Mouse (Mus musculus): ENCODE measurements at regions not wholly inside any gene's neighbourhood (a gene's known extent, or its start where the extent isn't known, plus 50 kb on each side); places are given as distances from the start of the nearest gene placed in this dataset.

DNA sequence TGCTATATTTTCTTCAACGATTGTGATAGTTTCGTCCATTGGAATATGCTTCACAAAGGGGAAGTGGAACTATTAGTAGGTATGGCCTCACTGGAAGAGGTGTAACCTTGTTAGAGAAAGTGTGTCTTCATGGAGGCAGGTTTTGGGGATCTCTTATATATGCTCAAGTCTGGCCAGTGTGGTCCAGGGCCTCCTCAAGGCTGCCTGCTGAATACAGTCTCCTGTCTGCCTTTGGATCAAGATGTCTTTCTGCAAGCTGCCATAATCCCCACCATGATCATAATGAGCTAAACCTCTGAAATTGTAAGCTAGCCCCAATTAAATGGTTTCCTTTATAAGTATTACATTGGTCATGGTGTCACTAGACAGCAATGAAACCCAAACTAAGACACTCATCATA lies 384.3 kb downstream of the Btbd3 start:
- no peak for DNase-seq
- intact Hi-C loops (cut with DNase I), result no loop called here

GRCm38 (mm10) chr2:138641335-138641734 lies 385.0 kb downstream of the Btbd3 start:
- intact Hi-C loops (cut with DNase I), result no loop called here
- DNase-seq, result no peak

- intact Hi-C loops (cut with DNase I), result no loop called here
Measured at GRCm38 (mm10) chr2:138648616-138649015, 392.3 kb downstream of the Btbd3 start.

DNA sequence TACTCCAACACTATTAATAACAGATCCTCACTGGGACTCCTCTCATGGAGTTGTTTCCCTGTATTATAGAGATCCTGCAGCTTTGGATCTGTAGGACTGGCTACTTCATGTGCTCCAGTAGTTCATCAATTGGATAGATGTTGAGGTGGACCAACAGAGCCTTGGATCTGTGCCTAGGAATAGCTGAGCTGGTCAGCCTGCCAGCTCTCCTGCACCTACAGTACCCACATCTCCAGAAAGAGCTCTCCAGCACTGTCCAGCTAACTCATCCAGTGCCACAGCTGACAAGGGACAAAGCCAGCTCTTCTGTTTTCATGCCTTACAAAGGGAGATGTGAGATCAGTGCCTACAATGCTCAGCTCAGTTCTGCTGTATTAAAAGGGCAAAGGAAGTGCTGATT lies 403.0 kb downstream of the Btbd3 start:
- no peak for DNase-seq
- intact Hi-C loops (cut with DNase I), result no loop called here

More at GRCm38 (mm10) chr2:138648616-138649015, 392.3 kb downstream of the Btbd3 start:
- DNase-seq, result no peak

GRCm38 (mm10) chr2:138670307-138670706 lies 413.9 kb downstream of the Btbd3 start:
- no peak for DNase-seq
- intact Hi-C loops (cut with DNase I), result no loop called here

DNA sequence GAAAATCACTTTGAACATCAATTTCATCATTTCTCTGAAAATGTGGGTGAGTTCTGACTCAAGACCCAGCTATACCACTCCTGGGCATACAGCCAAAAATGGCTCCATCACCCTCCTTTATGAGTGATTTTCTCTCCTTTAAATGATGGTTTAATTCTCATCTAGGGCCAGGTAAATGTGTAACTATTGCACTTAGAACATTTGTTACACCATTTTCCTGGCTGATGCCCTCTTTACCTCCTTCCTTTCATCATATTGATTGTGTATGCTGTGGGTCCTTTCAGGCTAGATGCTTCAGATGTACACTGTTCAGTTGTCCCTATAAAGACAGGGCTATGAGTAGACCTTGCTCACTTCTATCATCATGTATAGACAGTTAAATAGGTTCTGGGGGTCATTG lies 418.4 kb downstream of the Btbd3 start:
- intact Hi-C loops (cut with DNase I), result no loop called here
- DNase-seq, result no peak

DNA sequence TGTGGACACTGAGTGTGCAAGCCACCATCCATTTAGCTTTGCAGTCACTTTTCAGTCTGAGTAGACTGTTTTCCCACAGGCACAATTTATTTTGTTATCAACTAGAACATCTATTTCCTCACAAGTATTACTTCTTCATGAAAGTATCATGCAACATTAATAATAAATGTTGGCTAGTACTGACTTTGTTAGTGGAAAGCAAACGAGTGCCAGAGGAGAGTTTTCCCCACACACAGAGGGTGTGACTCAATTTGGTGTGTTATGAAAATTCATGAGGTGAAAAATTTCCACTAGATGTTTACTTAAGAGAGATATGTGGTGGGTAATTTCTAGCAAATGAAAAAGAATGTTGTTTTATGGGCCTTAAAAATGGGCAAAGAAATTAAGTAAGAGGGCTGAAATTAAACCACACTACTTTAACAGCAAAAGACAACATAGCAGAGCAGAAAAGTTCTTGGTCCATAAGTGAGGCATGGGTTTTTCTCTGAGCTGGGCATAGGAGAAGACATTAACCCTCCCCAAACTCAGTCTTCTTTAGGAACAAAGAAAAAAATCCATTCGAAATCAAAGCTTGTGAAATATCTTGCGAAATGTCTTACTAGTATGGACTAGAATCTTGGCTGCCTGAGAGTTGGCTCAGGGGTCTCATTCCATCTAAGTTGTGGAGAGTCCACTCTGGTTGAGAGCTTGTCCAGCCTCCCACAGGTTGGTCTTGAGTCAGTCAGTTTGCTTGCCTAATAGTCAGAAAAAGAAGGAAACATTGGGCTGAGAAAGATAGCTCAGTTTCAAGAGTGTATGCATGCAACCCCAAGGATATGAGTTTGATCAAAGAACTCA lies 419.1 kb downstream of the Btbd3 start:
- DNase-seq, result no peak
- intact Hi-C loops (cut with DNase I), result no loop called here

- intact Hi-C loops (cut with DNase I), result no loop called here
- no peak for DNase-seq
Measured at GRCm38 (mm10) chr2:138688140-138688871, 431.9 kb downstream of the Btbd3 start.

GRCm38 (mm10) chr2:138689497-138689896 lies 433.1 kb downstream of the Btbd3 start:
- no peak for DNase-seq
- intact Hi-C loops (cut with DNase I), result no loop called here

DNA sequence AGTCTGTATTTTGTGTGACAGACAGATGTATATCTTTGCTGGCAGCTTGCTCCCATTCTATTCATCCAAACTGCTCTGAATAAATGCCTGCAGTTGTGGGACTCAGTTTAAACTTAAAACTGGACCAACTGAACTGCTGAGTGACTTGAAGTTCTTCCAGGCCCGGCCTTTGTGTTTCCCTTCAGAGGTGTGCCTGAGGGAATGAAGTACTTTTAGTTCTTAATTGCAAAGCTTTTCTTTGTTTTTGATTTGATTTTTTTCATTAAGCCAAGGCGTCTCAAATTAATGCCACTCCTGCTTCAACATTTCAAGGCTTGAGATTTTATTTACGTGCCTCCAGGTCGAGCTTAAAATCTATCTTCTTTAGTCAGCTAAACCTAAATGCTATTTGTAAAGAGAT lies 446.4 kb downstream of the Btbd3 start:
- DNase-seq, result no peak
- intact Hi-C loops (cut with DNase I), result no loop called here

DNA sequence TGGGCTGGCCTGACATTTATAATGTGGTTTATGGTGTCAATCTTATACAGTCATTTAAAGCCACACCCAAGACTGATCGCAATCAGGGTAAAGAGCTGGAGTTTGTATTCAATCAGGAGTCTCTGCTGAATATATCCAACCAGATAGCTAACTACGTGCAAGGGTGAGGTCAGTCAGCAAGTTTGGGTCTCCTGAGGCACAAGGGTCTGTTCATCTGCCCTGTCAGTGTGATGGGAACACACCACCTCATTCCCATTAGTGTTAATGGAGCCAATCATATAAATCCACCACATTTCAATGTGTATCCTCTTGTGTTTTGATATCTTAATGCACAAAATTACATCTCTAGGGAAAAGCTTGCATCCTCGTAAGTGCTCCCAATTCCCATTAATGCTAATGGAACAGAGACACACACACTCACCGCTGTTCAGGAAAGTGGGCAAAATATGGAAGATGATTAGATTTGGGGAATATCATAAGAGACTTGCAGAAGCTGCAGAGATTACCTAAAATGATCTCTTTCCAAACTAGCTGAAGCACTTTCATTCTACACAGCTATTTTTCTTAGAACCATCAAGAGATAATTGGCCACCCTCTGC lies 447.7 kb downstream of the Btbd3 start:
- no peak for DNase-seq
- intact Hi-C loops (cut with DNase I), result no loop called here

GRCm38 (mm10) chr2:138708763-138709162 lies 452.4 kb downstream of the Btbd3 start:
- intact Hi-C loops (cut with DNase I), result no loop called here
- DNase-seq, result no peak

- DNase-seq, result no peak
- intact Hi-C loops (cut with DNase I), result no loop called here
Measured at GRCm38 (mm10) chr2:138733846-138734245, 477.5 kb downstream of the Btbd3 start.

GRCm38 (mm10) chr2:138744806-138745205 lies 488.4 kb downstream of the Btbd3 start:
- DNase-seq, result no peak
- intact Hi-C loops (cut with DNase I), result no loop called here

DNA sequence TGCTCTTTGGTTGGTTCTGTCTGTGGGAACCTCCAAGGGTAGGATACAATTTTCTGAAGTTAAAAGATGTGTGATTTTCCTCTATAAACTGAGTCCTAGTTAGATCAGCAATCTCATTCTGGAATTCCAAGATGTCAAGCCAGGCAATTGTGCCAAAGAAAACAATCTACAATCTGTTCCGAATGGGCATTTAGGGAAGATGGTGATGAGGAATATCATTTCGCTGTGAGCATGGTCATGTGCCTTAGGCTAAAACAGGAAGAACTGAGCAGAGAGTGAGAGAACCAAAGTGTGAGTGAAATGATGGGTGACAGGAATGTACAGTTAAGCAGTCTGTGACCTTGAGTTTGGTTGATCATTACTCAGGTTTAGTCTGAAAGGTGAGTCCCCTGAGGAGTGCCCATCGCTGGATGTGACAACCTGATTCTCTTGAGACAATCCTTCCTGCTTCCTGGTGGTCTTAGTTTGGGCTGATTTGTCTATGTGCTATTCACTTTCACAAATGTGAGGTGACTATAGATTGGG lies 504.1 kb downstream of the Btbd3 start:
- DNase-seq, result no peak
- intact Hi-C loops (cut with DNase I), result no loop called here

DNA sequence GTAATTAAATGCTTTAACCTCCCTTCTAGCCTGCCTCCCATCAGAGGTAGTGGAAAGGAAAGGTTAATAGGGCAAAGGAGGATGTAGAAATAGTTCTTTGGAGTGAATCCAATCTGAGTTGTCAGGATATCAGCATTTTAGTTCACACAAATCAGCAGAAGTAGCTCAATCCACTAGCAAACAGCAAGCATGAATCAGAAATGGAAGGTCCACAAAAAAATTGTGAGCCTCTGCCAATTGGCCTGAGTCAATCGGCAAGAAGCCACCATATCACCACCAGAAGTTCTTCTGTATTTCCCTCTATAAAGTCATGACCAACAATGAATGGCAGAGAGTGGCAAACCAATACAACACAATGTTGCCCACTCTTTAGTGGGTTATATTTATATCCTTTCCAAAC lies 505.0 kb downstream of the Btbd3 start:
- DNase-seq, result no peak
- intact Hi-C loops (cut with DNase I), result no loop called here

DNA sequence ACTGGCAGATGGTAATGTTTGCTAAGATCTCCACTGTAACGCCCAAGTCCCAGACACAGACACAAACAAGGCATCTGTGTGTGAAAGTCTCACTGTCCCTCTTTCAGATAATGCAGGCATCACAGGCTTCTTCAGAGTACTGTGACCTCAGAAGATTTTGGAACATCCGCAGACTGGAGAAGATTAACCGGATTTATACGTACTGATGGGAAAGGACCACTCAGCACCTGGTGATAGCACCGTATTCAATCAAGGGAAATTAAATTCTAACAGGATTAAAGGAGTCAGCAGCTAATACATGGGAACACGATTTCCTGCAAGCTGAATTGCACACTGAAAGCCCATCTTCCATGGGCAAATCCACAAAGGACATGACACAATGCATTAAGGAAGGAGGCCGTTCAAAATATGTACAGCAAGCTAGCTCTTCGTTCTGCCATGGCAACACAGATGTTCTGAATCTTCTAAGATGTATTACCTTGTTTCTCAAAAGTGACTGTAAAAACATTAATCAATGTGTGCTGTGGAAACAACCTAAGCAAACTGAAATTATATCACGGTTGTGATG lies 510.0 kb downstream of the Btbd3 start:
- intact Hi-C loops (cut with DNase I), result no loop called here
- DNase-seq, result no peak

GRCm38 (mm10) chr2:138783781-138784180 lies 527.4 kb downstream of the Btbd3 start:
- DNase-seq, result no peak
- intact Hi-C loops (cut with DNase I), result no loop called here

GRCm38 (mm10) chr2:138792711-138793450 lies 536.5 kb downstream of the Btbd3 start:
- intact Hi-C loops (cut with DNase I), result no loop called here
- DNase-seq, result no peak

DNA sequence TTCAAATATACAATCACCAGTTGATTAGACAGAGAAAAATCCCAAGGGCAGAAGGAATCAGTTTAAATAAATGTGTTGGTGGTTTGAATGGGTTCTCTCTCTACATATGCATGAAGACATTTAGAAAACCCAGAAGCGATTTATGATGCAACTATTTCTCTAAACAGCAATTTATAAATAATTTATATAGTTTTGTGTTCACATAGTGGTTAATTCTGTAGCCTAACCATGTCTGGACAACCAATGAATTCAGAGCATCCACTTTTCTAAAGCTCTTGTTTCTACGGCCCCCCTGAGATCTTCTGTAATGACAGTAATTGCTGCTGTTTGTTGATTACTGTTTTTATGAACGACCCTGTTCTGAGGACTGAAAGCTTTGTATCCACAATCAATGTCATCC lies 549.8 kb downstream of the Btbd3 start:
- no peak for DNase-seq
- intact Hi-C loops (cut with DNase I), result no loop called here
